In the genomic region with DNA sequence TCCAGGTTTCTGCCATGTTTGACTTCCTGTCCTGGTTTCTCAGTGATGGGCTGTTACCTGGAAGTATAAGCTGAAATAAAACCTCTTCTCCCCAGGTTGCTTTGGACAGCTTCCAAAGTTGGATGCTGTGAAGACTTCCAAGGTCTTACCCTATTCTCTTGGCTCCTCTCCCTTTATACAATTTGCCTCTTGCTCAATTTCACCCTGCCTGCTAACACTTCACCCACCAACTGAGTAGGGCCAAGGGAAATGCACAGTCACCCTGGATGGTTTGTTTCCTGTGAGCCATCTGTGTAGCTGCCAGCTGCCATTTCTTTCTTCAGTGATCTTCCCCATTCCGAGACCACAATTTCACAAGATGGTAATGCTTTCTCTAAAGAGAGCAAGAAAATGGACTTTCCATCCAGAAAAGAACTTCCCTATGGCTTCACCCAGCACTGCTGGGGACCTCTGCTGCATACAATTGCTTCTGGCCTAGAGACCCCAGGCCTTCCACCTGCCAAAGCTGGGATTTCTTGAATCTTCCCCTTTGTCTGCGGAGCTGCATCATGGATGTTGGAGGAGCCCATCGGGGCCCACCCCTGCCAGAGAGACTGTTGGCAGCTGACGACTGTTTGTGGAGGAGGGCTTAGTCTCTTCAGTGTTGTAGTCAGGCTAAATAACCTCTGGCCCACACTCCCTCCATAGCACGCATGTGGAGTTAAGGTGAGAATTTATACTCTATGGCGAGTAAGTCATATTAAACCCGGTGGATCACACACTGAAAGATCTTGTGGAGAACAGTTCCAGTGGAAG, we compare ENCODE assay signal across 14 mouse cellular contexts. TPM values are rescaled to one million over a fixed set of nuclear protein-coding genes. Genes with fewer than 3 reads are reported as not detected.
DNase-seq lines count a peak whose midpoint lies in the region; ATAC-seq and TF ChIP-seq lines count a peak whose summit lies in the region.
"Had no signal": no experiment of that assay in that cellular context is flagged by ENCODE, and none has a peak within 500 bp of the region (broad histone marks: within the 10 kb centered on the region; RNA-seq: fewer than 3 reads in every experiment).

No protein-coding gene starts in this region.

- ATAC-seq in erythroblast, adult 5-6 weeks (replicated peaks; ENCODE audit: low FRiP score, poor library complexity, severe bottlenecking): no peak
- ATAC-seq: midbrain, embryonic 15.5 days had no signal

- TF ChIP-seq CTCF in cerebellum, adult 2 months (IDR thresholded peaks at IDR 0.05; ENCODE audit: borderline replicate concordance, insufficient read depth, low read depth, low read length): no peak
- no peak for TF ChIP-seq CTCF in left cerebral cortex, adult 2 months (IDR thresholded peaks at IDR 0.05)

- intact Hi-C loops in left cerebral cortex, adult 2 months (cut with DNase I): no loop called here

- no peaks in the 10 kb centered on the region for H3K27me3 ChIP-seq in cerebellum, adult 2 months (ENCODE audit: control insufficient read depth, insufficient read depth, low read length)
- H3K27me3 ChIP-seq: midbrain, embryonic 15.5 days had no signal

- 51% methylated on average over 7 of the region's 7 CpGs for WGBS in cerebellum, adult 2 months

- peaks cover 54% of the 10 kb centered on the region for H3K4me1 ChIP-seq in cerebellum, adult 2 months (ENCODE audit: control insufficient read depth, insufficient read depth, low read length)

- DNase-seq in cerebellum, adult 2 months: peak; percentile 44 to 52
- DNase-seq in cerebellum, postnatal 4 days (ENCODE audit: low spot score in 2 of 2): no peak
- no peak for DNase-seq in left cerebral cortex, adult 2 months (ENCODE audit: extremely low spot score in 1 of 2, low spot score in 2 of 2)
- no peak for DNase-seq in left cerebral cortex, adult 18-20 months (ENCODE audit: low spot score in 2 of 2)
- peak; percentile 53 for DNase-seq in NIH3T3 (ENCODE audit: low read depth)
- peak; percentile 83 for DNase-seq in gonadal fat pad, adult 2 months (ENCODE audit: low read depth)
- no peak for DNase-seq in thymus, postnatal 36 days
- DNase-seq: adrenal gland, postnatal 14 days; heart, postnatal 14 days; kidney, adult 18-20 months had no signal

- H3K27ac ChIP-seq in cerebellum, adult 2 months (ENCODE audit: insufficient read depth, low read length): peak overlapping the region; percentile 98
- peak overlapping the region; percentile 38; the same call in 1 of the 2 replicates for H3K27ac ChIP-seq in left cerebral cortex, adult 2 months
- H3K27ac ChIP-seq: midbrain, embryonic 15.5 days had no signal

- TF ChIP-seq POLR2A in cerebellum, adult 2 months (IDR thresholded peaks at IDR 0.05; ENCODE audit: borderline replicate concordance, insufficient read depth, low read length): no peak

- no peak overlapping the region for H3K4me3 ChIP-seq in cerebellum, adult 2 months (replicated peaks; ENCODE audit: insufficient read depth, low read depth, low read length)
- H3K4me3 ChIP-seq in left cerebral cortex, adult 2 months: no peak overlapping the region
- H3K4me3 ChIP-seq: midbrain, embryonic 15.5 days had no signal

RNA-seq across cellular contexts. Expression of a gene that starts 4.9 kb away (rescaled TPM):
- 7.4 and 8.5 TPM in 2 replicates for polyA plus RNA-seq in cerebellum, adult 2 months (2012; rRNA removed)
- 10 to 100 TPM; 10.9 to 16.9 TPM for total RNA-seq in left cerebral cortex, adult 2 months (2021)
- 10 to 100 TPM; 11.4 to 14.3 TPM for total RNA-seq in left cerebral cortex, adult 18-20 months (2021)
- polyA plus RNA-seq in gonadal fat pad, adult 2 months (2012; rRNA removed): 2.9 and 9.3 TPM in 2 replicates
- not detected in 2 replicates for total RNA-seq in erythroblast, adult 5-6 weeks (2015; ENCODE audit: low replicate concordance)
- total RNA-seq in erythroblast, adult 5-6 weeks (2017; ENCODE audit: low replicate concordance): 0.42 and 3.9 TPM in 2 replicates

RNA-seq across cellular contexts. Expression of a gene that starts 7.3 kb away (rescaled TPM):
- polyA plus RNA-seq in cerebellum, adult 2 months (2012; rRNA removed): 61.4 and 69.4 TPM in 2 replicates
- 10 to 100 TPM; 64.3 to 66.4 TPM for total RNA-seq in left cerebral cortex, adult 2 months (2021)
- total RNA-seq in left cerebral cortex, adult 18-20 months (2021): 10 to 100 TPM; 60.1 to 63.2 TPM
- polyA plus RNA-seq in gonadal fat pad, adult 2 months (2012; rRNA removed): 87.4 and 87.8 TPM in 2 replicates
- 4.2 and 6.9 TPM in 2 replicates for total RNA-seq in erythroblast, adult 5-6 weeks (2015; ENCODE audit: low replicate concordance)
- total RNA-seq in erythroblast, adult 5-6 weeks (2017; ENCODE audit: low replicate concordance): 4.0 and 6.1 TPM in 2 replicates

RNA-seq across cellular contexts. Expression of a gene that starts 10.3 kb away (rescaled TPM):
- 194 and 222 TPM in 2 replicates for polyA plus RNA-seq in cerebellum, adult 2 months (2012; rRNA removed)
- total RNA-seq in left cerebral cortex, adult 2 months (2021): 100 to 1,000 TPM; 172 to 205 TPM
- total RNA-seq in left cerebral cortex, adult 18-20 months (2021): 100 to 1,000 TPM; 131 to 147 TPM
- polyA plus RNA-seq in gonadal fat pad, adult 2 months (2012; rRNA removed): 15.8 and 28.1 TPM in 2 replicates
- total RNA-seq in erythroblast, adult 5-6 weeks (2015; ENCODE audit: low replicate concordance): not detected in 2 replicates
- not detected in 2 replicates for total RNA-seq in erythroblast, adult 5-6 weeks (2017; ENCODE audit: low replicate concordance)
- total RNA-seq: liver, adult 2 months had no signal
- polyA plus RNA-seq: C2C12 had no signal

RNA-seq across cellular contexts. Expression of a gene that starts 11.3 kb away (rescaled TPM):
- polyA plus RNA-seq in cerebellum, adult 2 months (2012; rRNA removed): 57.3 and 66.9 TPM in 2 replicates
- 10 to 100 TPM; 47.3 to 48.6 TPM for total RNA-seq in left cerebral cortex, adult 2 months (2021)
- 10 to 100 TPM; 43.6 to 47.2 TPM for total RNA-seq in left cerebral cortex, adult 18-20 months (2021)
- polyA plus RNA-seq in gonadal fat pad, adult 2 months (2012; rRNA removed): 49.6 and 62.9 TPM in 2 replicates
- 13.6 and 21.3 TPM in 2 replicates for total RNA-seq in erythroblast, adult 5-6 weeks (2015; ENCODE audit: low replicate concordance)
- 2.9 and 3.3 TPM in 2 replicates for total RNA-seq in erythroblast, adult 5-6 weeks (2017; ENCODE audit: low replicate concordance)

RNA-seq across cellular contexts. Expression of a gene that starts 23.9 kb away (rescaled TPM):
- polyA plus RNA-seq in cerebellum, adult 2 months (2012; rRNA removed): 6.3 and 7.4 TPM in 2 replicates
- 1 to 10 TPM; 2.9 to 3.5 TPM for total RNA-seq in left cerebral cortex, adult 2 months (2021)
- 1 to 10 TPM; 3.2 to 3.4 TPM for total RNA-seq in left cerebral cortex, adult 18-20 months (2021)
- polyA plus RNA-seq in gonadal fat pad, adult 2 months (2012; rRNA removed): 3.6 and 5.3 TPM in 2 replicates
- 2.3 TPM in 1 of 2 replicates, not detected in the other for total RNA-seq in erythroblast, adult 5-6 weeks (2015; ENCODE audit: low replicate concordance)
- 0.34 TPM in 1 of 2 replicates, not detected in the other for total RNA-seq in erythroblast, adult 5-6 weeks (2017; ENCODE audit: low replicate concordance)

Comparison
In these comparisons a context has a peak if more than half of its experiments do, and no peak if none do; other contexts are left out.
1. DNase-seq: peak in cerebellum, adult 2 months (2 of 2), NIH3T3 (single experiment) and gonadal fat pad, adult 2 months (single experiment); none in cerebellum, postnatal 4 days (0 of 2), left cerebral cortex, adult 2 months (0 of 2), left cerebral cortex, adult 18-20 months (0 of 2) and thymus, postnatal 36 days (0 of 2).
2. RNA of a gene that starts 7.3 kb away (total RNA-seq): 64.3 to 66.4 TPM in left cerebral cortex, adult 2 months and 60.1 to 63.2 TPM in left cerebral cortex, adult 18-20 months; 4.0 to 6.9 TPM in erythroblast, adult 5-6 weeks; every median in the first group is over 4 times any median in the second.
3. RNA of a gene that starts 10.3 kb away (total RNA-seq): 172 to 205 TPM in left cerebral cortex, adult 2 months and 131 to 147 TPM in left cerebral cortex, adult 18-20 months; not detected in erythroblast, adult 5-6 weeks; every median in the first group is over 100 times any median in the second.